Mouse (Mus musculus): Measurements from ENCODE around the gene Cox7b2. TPM values are rescaled to one million over a fixed set of nuclear protein-coding genes. Genes with fewer than 3 reads are reported as not detected.
"Not testable (repeated sequence)": the region's sequence is repeated elsewhere in the genome, so short reads cannot be mapped to it uniquely, and the experiment has no call there.

The Cox7b2 gene
- polyA plus RNA-seq (2016; fragmentation: Nextera tagmentation; extraction: Ambion mirVana): not detected in 2 replicates

DNA sequence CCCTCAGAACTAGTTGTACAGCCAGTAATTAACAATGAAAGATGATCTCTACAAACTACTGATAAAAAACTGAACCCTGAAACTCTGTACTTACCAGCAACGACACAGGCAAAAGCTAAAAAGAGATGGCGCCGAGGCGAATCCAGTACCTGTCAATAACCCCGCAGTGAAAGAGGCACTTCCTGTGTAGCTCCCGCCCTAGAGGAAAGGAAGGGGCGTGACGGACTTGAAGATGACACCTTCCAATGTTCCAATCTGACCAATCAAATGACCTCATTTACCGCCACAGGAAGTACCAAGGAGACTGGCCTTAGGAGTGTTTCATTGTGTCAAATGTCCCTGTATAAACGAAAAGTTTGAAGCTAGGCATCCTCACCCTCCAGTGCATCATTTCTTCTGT, at the start of gene Cox7b2:
TSS of gene Cox7b2 (minus strand) at position 127 of the 400 bp plus-strand sequence.
- Histone ChIP-seq H3K27ac (no peak within 1 kb of the TSS), H3K4me3 (no peak within 1 kb of the TSS), H3K27me3 (ENCODE audit: insufficient read depth, poor library complexity, severe bottlenecking) (no peaks in the 10 kb centered on the region), H3K4me1 (replicated peaks) (no peaks in the 10 kb centered on the region), H3K9me3 (no peaks in the 10 kb centered on the region), H3K36me3 (no peaks in the 10 kb centered on the region)
- WGBS: 94% methylated on average over 10 of the region's 10 CpGs
- no peak for DNase-seq (ENCODE audit: low spot score)

DNA sequence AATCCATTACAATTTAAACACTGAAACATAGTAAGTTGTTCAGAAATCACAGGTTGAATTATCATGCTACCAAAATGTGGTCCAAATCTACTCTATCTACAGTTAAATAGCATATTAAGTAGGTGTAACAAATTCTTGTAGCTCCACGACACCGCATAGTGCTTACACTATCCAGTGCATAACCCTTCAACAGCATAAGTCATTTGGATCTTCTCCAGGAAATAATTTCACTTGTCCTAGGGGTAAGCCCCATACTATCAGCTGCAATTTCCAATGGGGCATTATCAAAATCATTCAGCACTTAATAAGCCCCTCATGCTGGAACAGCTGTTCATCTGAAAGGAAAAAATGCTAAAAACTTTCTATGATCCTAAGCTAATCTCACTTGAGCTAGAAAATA, 47.3 kb upstream of the Cox7b2 start:
- H3K36me3 ChIP-seq: no peaks in the 10 kb centered on the region
- H3K27ac ChIP-seq: no peak overlapping the region
- H3K27me3 ChIP-seq (ENCODE audit: insufficient read depth, poor library complexity, severe bottlenecking): no peaks in the 10 kb centered on the region
- no peak for DNase-seq (ENCODE audit: low spot score)
- no peaks in the 10 kb centered on the region for H3K9me3 ChIP-seq
- 96% methylated on average over 2 of the region's 2 CpGs for WGBS
- H3K4me1 ChIP-seq (replicated peaks): no peaks in the 10 kb centered on the region
- no peak overlapping the region for H3K4me3 ChIP-seq

DNA sequence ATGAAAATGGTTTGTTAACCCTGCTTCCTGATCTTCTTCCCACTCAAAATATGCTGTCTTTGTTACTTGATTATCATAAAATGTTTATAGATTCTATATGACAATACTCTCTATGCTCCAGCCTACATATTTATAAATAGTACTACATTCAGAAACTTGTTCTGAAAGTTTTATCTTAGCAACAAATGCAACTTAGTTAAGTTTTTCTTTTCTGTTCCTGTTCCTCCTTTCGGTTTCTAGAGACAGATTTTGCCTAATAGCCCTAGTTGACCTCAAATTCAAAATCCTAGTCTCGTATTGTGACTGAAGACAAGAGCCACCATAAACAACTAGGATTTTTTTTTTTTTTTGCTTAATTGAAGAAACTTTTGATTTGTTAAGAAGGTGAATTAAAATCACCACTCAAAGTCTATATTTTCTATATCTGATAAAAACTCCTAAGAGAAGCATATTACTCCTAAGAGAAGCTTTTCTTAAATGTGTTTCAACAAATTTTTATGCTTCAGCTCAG, 45.8 kb upstream of the Cox7b2 start:
- Histone ChIP-seq H3K27ac (no peak overlapping the region), H3K4me3 (no peak overlapping the region), H3K9me3 (no peaks in the 10 kb centered on the region), H3K27me3 (ENCODE audit: insufficient read depth, poor library complexity, severe bottlenecking) (no peaks in the 10 kb centered on the region), H3K4me1 (replicated peaks) (no peaks in the 10 kb centered on the region), H3K36me3 (no peaks in the 10 kb centered on the region)
- 86% methylated on average over 2 of the region's 2 CpGs for WGBS
- DNase-seq (ENCODE audit: low spot score): no peak

DNA sequence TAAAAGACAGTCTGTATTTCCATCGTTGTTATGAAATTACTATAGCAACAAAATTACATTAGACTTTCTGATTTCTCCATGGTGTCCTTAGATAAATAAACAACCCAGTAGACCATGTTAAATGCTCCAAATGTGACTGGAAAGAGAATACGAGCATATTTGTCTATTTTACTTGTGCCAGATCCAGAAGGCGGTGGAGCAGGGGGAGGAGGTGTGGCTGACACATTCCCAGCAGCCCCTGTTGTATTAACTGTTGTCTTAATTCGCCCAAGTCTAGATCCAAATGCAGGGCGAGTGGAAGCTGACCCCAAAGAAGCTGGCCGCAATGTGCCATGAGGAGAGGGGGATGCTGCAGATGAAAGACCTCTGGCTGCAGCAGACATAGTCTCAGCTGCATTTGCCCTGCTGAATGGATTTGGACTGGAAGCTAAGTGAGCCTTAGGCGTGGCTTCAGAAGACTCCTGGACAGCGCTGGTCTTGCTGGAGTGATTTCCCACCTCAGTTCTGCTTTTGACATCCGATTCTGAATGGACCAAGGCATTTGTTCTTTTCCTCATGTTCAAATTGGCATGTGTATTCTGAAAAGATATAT, 23.7 kb upstream of the Cox7b2 start:
- no peaks in the 10 kb centered on the region for H3K4me1 ChIP-seq (replicated peaks)
- H3K27ac ChIP-seq: no peak overlapping the region
- H3K9me3 ChIP-seq: no peaks in the 10 kb centered on the region
- no peaks in the 10 kb centered on the region for H3K27me3 ChIP-seq (ENCODE audit: insufficient read depth, poor library complexity, severe bottlenecking)
- 81% methylated on average over 9 of the region's 9 CpGs for WGBS
- no peak for DNase-seq (ENCODE audit: low spot score)
- no peak overlapping the region for H3K4me3 ChIP-seq
- H3K36me3 ChIP-seq: no peaks in the 10 kb centered on the region

DNA sequence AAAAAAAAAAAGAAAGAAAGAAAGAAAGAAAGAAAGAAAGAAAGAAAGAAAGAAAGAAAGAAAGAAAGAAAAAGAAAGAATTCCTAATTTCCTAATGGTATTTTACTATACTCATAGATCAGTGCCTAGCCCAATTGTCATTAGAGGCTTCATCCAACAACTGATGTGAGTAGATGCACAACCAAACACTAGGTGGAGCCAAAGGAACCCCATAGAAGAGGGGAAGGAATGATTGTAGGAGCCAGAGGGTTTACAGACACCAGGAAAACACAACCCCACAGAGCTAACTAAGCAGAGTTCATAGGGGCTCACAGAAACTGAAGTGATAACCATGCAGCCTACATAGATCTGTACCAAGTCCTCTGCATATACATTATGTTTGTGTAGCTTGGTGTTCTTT, 2.5 kb downstream of the Cox7b2 start:
- DNase-seq (ENCODE audit: low spot score): no peak

DNA sequence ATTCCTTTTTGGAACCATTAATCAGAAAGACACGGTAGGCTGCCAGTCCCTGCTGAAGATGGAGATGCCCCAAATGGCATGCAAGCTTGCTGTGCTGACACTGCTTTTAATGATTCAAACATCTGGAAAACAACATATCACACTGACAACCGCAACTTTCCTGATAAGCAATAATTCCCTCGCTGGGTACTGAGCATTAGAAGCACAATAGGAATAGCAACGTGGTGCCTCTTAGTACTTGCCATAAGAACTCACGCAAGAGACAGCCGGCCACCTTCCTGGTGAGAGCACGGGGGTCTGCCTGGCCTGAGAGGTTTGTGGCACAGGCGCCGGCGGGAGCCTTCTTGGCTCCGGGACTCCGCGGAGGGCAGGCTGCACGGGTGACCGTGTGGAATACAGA, 22.5 kb downstream of the Cox7b2 start:
- not testable (repeated sequence) for H3K27me3 ChIP-seq (ENCODE audit: insufficient read depth, poor library complexity, severe bottlenecking); H3K27ac ChIP-seq; H3K36me3 ChIP-seq; DNase-seq (ENCODE audit: low spot score); H3K4me3 ChIP-seq; H3K4me1 ChIP-seq (replicated peaks); H3K9me3 ChIP-seq
- WGBS: 80% methylated on average over 12 of the region's 15 CpGs

More for the DNA sequence above, 2.5 kb downstream of the Cox7b2 start:
- H3K27me3 ChIP-seq (ENCODE audit: insufficient read depth, poor library complexity, severe bottlenecking): no peaks in the 10 kb centered on the region
- H3K4me1 ChIP-seq (replicated peaks): no peaks in the 10 kb centered on the region
- H3K9me3 ChIP-seq: no peaks in the 10 kb centered on the region
- H3K36me3 ChIP-seq: no peaks in the 10 kb centered on the region
- H3K4me3 ChIP-seq: no peak overlapping the region
- no peak overlapping the region for H3K27ac ChIP-seq

DNA sequence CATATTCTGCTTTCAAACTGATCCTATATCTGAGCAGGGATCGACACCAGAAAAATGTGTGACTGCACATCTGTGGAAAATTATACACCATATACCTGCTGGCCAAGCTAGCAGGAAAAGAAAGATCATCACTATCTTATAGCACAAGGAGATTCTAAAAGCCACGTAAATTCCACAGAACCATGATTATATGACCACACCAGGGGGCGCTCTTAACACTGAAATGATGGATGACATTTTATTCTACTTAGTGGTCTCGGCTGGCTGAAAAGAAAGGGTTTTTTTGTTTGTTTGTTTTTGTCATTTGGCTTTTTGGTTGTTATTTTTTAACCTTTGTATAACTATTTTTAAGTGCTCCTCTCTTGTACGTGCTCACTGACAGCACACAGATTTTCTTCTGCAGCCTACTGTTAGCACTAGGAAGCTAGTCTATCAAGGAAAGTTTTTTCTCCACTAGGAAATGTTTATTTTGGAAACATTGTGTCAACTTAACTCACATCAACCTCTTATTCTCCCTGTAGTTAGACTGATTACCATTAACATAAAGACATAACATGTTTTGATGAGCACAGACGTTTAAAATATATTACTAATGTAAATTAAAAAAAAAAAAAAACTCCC, 45.8 kb downstream of the Cox7b2 start:
- Histone ChIP-seq H3K9me3 (no peaks in the 10 kb centered on the region), H3K27ac (no peak overlapping the region), H3K4me3 (no peak overlapping the region), H3K4me1 (replicated peaks) (no peaks in the 10 kb centered on the region), H3K36me3 (no peaks in the 10 kb centered on the region), H3K27me3 (ENCODE audit: insufficient read depth, poor library complexity, severe bottlenecking) (no peaks in the 10 kb centered on the region)
- DNase-seq (ENCODE audit: low spot score): peak; percentile 59
- WGBS: 24% methylated on average over 6 of the region's 6 CpGs

DNA sequence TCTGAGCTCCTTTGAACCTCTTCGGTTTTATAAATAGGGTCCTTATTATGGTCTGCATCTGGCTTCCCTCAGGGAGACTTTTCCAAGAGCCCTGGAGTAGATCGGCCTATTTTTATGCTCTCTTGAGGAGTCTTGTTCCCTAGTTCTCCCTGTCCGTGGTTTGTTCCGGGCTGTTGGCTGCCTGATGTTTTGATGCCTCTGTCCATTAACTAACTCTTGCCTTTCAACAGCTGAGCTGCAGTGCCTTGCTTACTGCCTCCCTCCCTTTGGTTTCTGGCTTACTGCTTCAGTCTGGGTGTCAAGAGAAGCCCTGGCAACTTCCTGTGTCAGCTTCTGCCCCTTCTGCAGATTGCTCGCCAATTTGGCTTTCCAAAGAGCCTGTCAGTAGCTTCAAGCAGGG, 52.4 kb downstream of the Cox7b2 start:
- 65% methylated on average over 5 of the region's 5 CpGs for WGBS
- DNase-seq (ENCODE audit: low spot score): no peak
- H3K4me1 ChIP-seq (replicated peaks): no peaks in the 10 kb centered on the region
- H3K27ac ChIP-seq: no peak overlapping the region
- no peaks in the 10 kb centered on the region for H3K27me3 ChIP-seq (ENCODE audit: insufficient read depth, poor library complexity, severe bottlenecking)
- H3K36me3 ChIP-seq: no peaks in the 10 kb centered on the region
- no peak overlapping the region for H3K4me3 ChIP-seq
- no peaks in the 10 kb centered on the region for H3K9me3 ChIP-seq

DNA sequence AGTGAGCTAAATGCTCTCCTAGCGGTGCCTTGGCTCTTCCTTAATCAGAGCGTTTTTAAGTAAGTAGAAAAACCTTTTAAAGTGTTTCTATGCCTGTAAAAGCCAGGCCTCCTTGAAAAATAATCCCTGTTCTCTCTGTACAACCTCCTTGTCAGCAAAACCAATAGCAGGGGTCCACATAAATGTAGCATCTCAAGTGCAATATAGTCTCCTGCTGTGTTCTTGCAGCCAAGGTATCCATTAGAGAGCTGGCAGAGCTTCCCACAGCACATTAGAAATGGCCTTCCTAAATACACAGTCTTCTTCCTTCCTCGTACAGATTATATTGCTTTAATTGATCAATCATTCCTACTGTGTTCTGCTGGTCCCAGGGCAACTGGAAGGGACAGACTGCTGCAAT, 91.0 kb downstream of the Cox7b2 start:
- 67% methylated on average over 3 of the region's 3 CpGs for WGBS
- no peak overlapping the region for H3K4me3 ChIP-seq
- H3K9me3 ChIP-seq: no peaks in the 10 kb centered on the region
- DNase-seq (ENCODE audit: low spot score): no peak
- no peaks in the 10 kb centered on the region for H3K27me3 ChIP-seq (ENCODE audit: insufficient read depth, poor library complexity, severe bottlenecking)
- H3K4me1 ChIP-seq (replicated peaks): no peaks in the 10 kb centered on the region
- H3K27ac ChIP-seq: no peak overlapping the region
- H3K36me3 ChIP-seq: no peaks in the 10 kb centered on the region

DNA sequence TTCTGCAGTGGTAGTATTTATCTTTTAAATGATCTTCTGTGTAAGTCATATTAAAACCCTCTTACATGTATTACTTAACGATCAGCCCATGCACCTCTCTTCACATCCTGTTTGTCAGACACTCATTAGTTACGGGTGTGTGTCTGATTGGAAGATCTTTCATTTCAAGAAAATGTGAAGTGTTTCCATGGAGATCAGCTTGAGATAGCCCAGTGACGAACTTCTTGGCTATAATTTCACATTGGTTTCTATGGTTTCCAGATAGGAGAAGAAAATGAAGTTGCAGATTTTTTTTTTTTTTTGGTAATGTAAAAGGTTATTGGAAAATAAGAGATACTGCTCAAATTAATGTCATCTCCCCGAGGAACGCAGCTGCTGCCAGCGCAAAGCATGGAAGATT, 107.8 kb downstream of the Cox7b2 start:
- no peak for DNase-seq (ENCODE audit: low spot score)
- H3K4me1 ChIP-seq (replicated peaks): no peaks in the 10 kb centered on the region
- 82% methylated on average over 6 of the region's 6 CpGs for WGBS
- no peak overlapping the region for H3K27ac ChIP-seq
- H3K36me3 ChIP-seq: no peaks in the 10 kb centered on the region
- H3K27me3 ChIP-seq (ENCODE audit: insufficient read depth, poor library complexity, severe bottlenecking): no peaks in the 10 kb centered on the region
- H3K9me3 ChIP-seq: no peaks in the 10 kb centered on the region
- no peak overlapping the region for H3K4me3 ChIP-seq

Other genes with a start within 250 kb of the Cox7b2 start
- 0.05 and 0.33 TPM in 2 replicates for gene Gabrb1, start 109.9 kb upstream of the Cox7b2 start, polyA plus RNA-seq (2016; fragmentation: Nextera tagmentation; extraction: Ambion mirVana)
- 1.4 and 1.9 TPM in 2 replicates for gene Gabra4, start 110.1 kb upstream of the Cox7b2 start, polyA plus RNA-seq (2016; fragmentation: Nextera tagmentation; extraction: Ambion mirVana)